Mouse (Mus musculus) embryonic fibroblast, embryonic 13.5 days (primary cell): ENCODE results near the gene Astl. TPM values are rescaled to one million over a fixed set of nuclear protein-coding genes. Genes with fewer than 3 reads are reported as not detected.

Experiments
- H3K27ac ChIP-seq: 2 replicates; pipeline ENCODE4 v1.5.1; 2012; ENCODE audit warnings: low read length, control low read depth, inconsistent platforms; ENCODE audit not compliant: insufficient read depth
- H3K4me1 ChIP-seq: 2 replicates; pipeline ENCODE4 v1.6.1; 2011; ENCODE audit warnings: low read length; ENCODE audit not compliant: control insufficient read depth, insufficient read depth
- H3K4me3 ChIP-seq: 2 replicates; pipeline ENCODE4 v1.5.1; 2011; ENCODE audit warnings: mild to moderate bottlenecking, control low read depth, low read length; ENCODE audit not compliant: insufficient read depth
- CTCF ChIP-seq: IDR thresholded peaks from 2 replicates; pipeline ENCODE4 v1.5.1; 2011; ENCODE audit warnings: mild to moderate bottlenecking, control low read depth, low read length, moderate library complexity, borderline replicate concordance; ENCODE audit not compliant: insufficient read depth
- POLR2A ChIP-seq: IDR thresholded peaks from 2 replicates; pipeline ENCODE4 v1.6.1; 2011; ENCODE audit warnings: low read depth, mild to moderate bottlenecking, control low read depth, low read length, moderate library complexity
- polyA plus RNA-seq: library from polyadenylated mRNA; stranded (reverse); fragments of >200 nt; gene quantifications from 2 replicates; pipeline ENCODE4 v1.2.4, GENCODE M21; 2011; ENCODE audit warnings: low read depth; ENCODE audit not compliant: missing spikeins, insufficient read length

Gene Astl
- polyA plus RNA-seq, 1 experiment, result not detected

GRCm38 (mm10) chr2:127319071-127319470 lies 19.4 kb upstream of the Astl start:
- TF ChIP-seq CTCF, result no peak
- no peak for TF ChIP-seq POLR2A
- peaks cover 7% of the 10 kb centered on the region; the same call in 1 of the 2 replicates for H3K4me1 ChIP-seq
- no peak overlapping the region for H3K4me3 ChIP-seq
- H3K27ac ChIP-seq, result no peak overlapping the region

- Histone ChIP-seq H3K4me3 (no peak overlapping the region), H3K27ac (no peak overlapping the region), H3K4me1 (peaks cover 7% of the 10 kb centered on the region; the same call in 1 of the 2 replicates)
- no peak for TF ChIP-seq CTCF
- TF ChIP-seq POLR2A, result no peak
Observed at GRCm38 (mm10) chr2:127322671-127323285, 15.7 kb upstream of the Astl start.

GRCm38 (mm10) chr2:127323667-127324066 lies 14.8 kb upstream of the Astl start:
- TF ChIP-seq POLR2A (no peak), CTCF (no peak)
- Histone ChIP-seq H3K4me3 (no peak overlapping the region), H3K27ac (no peak overlapping the region), H3K4me1 (peaks cover 7% of the 10 kb centered on the region; the same call in 1 of the 2 replicates)

GRCm38 (mm10) chr2:127324456-127324855 lies 14.0 kb upstream of the Astl start:
- Histone ChIP-seq H3K27ac (no peak overlapping the region), H3K4me1 (peaks cover 7% of the 10 kb centered on the region; the same call in 1 of the 2 replicates), H3K4me3 (no peak overlapping the region)
- TF ChIP-seq CTCF (no peak), POLR2A (no peak)

GRCm38 (mm10) chr2:127328090-127328851 lies 10.2 kb upstream of the Astl start:
- H3K27ac ChIP-seq, result no peak overlapping the region

GRCm38 (mm10) chr2:127332807-127333570 lies 5.5 kb upstream of the Astl start:
- Histone ChIP-seq H3K4me1 (no peaks in the 10 kb centered on the region), H3K4me3 (no peak overlapping the region), H3K27ac (no peak overlapping the region)
- no peak for TF ChIP-seq CTCF
- no peak for TF ChIP-seq POLR2A

More at GRCm38 (mm10) chr2:127328090-127328851, 10.2 kb upstream of the Astl start:
- Histone ChIP-seq H3K4me3 (no peak overlapping the region), H3K4me1 (peaks cover 2% of the 10 kb centered on the region; the same call in 1 of the 2 replicates)
- no peak for TF ChIP-seq CTCF
- TF ChIP-seq POLR2A, result no peak

- TF ChIP-seq CTCF (no peak), POLR2A (no peak)
- Histone ChIP-seq H3K27ac (no peak overlapping the region), H3K4me1 (no peaks in the 10 kb centered on the region), H3K4me3 (no peak overlapping the region)
Observed at GRCm38 (mm10) chr2:127333945-127334603, 4.4 kb upstream of the Astl start.

- Histone ChIP-seq H3K4me3 (no peak overlapping the region), H3K4me1 (no peaks in the 10 kb centered on the region), H3K27ac (no peak overlapping the region)
- TF ChIP-seq POLR2A (no peak), CTCF (no peak)
Observed at GRCm38 (mm10) chr2:127335078-127335541, 3.3 kb upstream of the Astl start.
